Mouse (Mus musculus) ES-Bruce4 (cell line): ENCODE results near the gene Myoc. TPM values are rescaled to one million over a fixed set of nuclear protein-coding genes. Genes with fewer than 3 reads are reported as not detected.
"Not testable (repeated sequence)": the region's sequence is repeated elsewhere in the genome, so short reads cannot be mapped to it uniquely, and the experiment has no call there.

Experiments
- H3K27ac ChIP-seq: 2 replicates; pipeline ENCODE4 v1.5.1; 2012; ENCODE audit warnings: low read length, inconsistent platforms; ENCODE audit not compliant: insufficient read depth
- H3K27me3 ChIP-seq: 2 replicates; pipeline ENCODE4 v1.6.1; 2012; ENCODE audit warnings: mild to moderate bottlenecking, low read length, inconsistent platforms; ENCODE audit not compliant: control insufficient read depth, poor library complexity, insufficient read depth, severe bottlenecking
- H3K36me3 ChIP-seq: 2 replicates; pipeline ENCODE4 v1.6.1; 2012; ENCODE audit warnings: inconsistent platforms, mild to moderate bottlenecking, low read length, moderate library complexity; ENCODE audit not compliant: control insufficient read depth, poor library complexity, insufficient read depth, severe bottlenecking
- H3K4me1 ChIP-seq: one replicate; pipeline ENCODE4 v1.8.1; 2011; ENCODE audit warnings: low read length; ENCODE audit not compliant: control insufficient read depth, insufficient read depth
- H3K4me3 ChIP-seq: 2 replicates; pipeline ENCODE4 v1.5.1; 2011; ENCODE audit warnings: low read depth, mild to moderate bottlenecking, low read length
- H3K9ac ChIP-seq: 2 replicates; pipeline ENCODE4 v1.6.1; 2012; ENCODE audit warnings: low read depth, mild to moderate bottlenecking, inconsistent platforms; ENCODE audit not compliant: poor library complexity, severe bottlenecking
- H3K9me3 ChIP-seq: replicated peaks from 2 replicates; pipeline ENCODE4 v1.6.1; 2012; ENCODE audit warnings: mild to moderate bottlenecking, low read length, inconsistent platforms; ENCODE audit not compliant: control insufficient read depth, poor library complexity, insufficient read depth, severe bottlenecking
- CTCF ChIP-seq: IDR thresholded peaks from one replicate; pipeline ENCODE4 v1.8.1; 2011; ENCODE audit warnings: low read depth, low read length
- EP300 ChIP-seq: IDR thresholded peaks from 2 replicates; pipeline ENCODE4 v1.6.1; 2011; ENCODE audit warnings: low read depth, low read length; ENCODE audit not compliant: insufficient read depth
- POLR2A ChIP-seq: IDR thresholded peaks from one replicate; pipeline ENCODE4 v1.8.1; 2011; ENCODE audit warnings: low read length; ENCODE audit not compliant: insufficient read depth
- polyA plus RNA-seq: library from polyadenylated mRNA; stranded (reverse); fragments of >200 nt; gene quantifications from 2 replicates; pipeline ENCODE4 v1.2.4, GENCODE M21; 2011; ENCODE audit warnings: low read depth; ENCODE audit not compliant: missing spikeins, insufficient read depth, insufficient read length

The Myoc gene
- polyA plus RNA-seq, 1 experiment = not detected

DNA sequence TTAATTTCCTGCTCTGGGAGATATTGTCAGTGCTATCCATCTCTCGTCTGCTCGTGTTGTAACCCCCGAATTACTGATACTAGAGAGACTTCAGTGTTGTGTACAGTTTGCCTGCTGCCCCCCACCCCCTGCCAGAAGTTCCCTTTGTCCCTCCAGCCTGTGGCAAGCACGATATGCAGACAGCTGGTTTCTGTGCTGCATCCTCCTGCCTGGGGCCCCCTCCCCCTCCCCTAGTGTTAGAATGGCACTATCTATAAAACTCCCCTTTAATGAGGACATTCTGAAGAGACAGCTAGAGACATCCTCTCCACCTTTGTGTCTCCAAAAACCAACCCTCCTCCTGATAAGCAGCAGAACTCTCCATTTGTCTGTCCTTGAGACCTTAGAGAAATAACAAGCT lies 15.1 kb upstream of the Myoc start:
- no peak overlapping the region for H3K27ac ChIP-seq
- H3K4me3 ChIP-seq = no peak overlapping the region
- H3K4me1 ChIP-seq = no peaks in the 10 kb centered on the region
- TF ChIP-seq CTCF (no peak), EP300 (no peak), POLR2A (no peak)
- no peak overlapping the region for H3K9ac ChIP-seq
- H3K9me3 ChIP-seq = no peaks in the 10 kb centered on the region
- H3K27me3 ChIP-seq = no peaks in the 10 kb centered on the region
- no peaks in the 10 kb centered on the region for H3K36me3 ChIP-seq

DNA sequence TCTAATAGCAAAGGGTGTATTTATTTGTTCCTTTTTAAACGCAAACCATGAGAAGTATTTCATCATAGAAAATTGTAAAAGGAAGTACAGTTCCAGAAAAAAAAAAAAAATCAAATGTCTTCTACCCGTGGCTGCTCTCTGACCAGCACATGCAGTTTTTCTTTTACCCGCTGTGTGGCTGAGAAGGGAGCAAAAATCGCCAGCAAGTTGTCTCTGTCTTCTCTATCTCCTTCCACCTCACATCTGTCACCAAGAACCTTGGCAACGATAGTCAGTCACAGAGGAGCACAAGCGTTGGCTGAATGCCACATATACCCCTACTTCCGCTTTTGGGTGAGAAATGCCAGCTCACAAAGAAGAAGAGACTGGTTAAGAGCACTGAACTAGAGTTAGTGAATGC lies 13.7 kb upstream of the Myoc start:
- no peak overlapping the region for H3K27ac ChIP-seq
- H3K9me3 ChIP-seq = no peaks in the 10 kb centered on the region
- no peak for TF ChIP-seq EP300
- TF ChIP-seq POLR2A = no peak
- no peak for TF ChIP-seq CTCF
- no peak overlapping the region for H3K9ac ChIP-seq
- H3K27me3 ChIP-seq = no peaks in the 10 kb centered on the region
- H3K36me3 ChIP-seq = no peaks in the 10 kb centered on the region
- H3K4me3 ChIP-seq = no peak overlapping the region
- H3K4me1 ChIP-seq = no peaks in the 10 kb centered on the region

DNA sequence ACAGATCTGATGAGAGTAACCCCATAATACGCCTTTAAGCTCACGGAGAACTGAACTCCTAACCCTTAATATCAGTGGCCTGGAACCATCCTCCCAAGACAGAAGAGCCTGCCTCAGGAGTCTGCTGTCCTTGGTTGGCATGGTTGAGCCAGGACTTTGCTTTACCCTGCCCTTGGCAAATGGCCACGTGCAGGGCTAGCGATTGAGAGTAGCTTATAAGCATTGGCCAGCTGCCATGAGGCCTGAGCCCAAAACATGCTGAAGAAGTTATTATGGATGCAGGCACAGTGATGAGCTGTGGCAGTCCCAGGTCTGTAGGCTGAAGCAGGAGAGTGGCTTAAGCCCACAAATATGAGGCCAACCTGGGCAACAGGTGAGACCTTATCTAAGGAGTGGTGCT lies 11.1 kb upstream of the Myoc start:
- not testable (repeated sequence) for H3K9ac ChIP-seq, H3K36me3 ChIP-seq, H3K9me3 ChIP-seq, H3K27me3 ChIP-seq, H3K4me3 ChIP-seq, H3K27ac ChIP-seq, H3K4me1 ChIP-seq

DNA sequence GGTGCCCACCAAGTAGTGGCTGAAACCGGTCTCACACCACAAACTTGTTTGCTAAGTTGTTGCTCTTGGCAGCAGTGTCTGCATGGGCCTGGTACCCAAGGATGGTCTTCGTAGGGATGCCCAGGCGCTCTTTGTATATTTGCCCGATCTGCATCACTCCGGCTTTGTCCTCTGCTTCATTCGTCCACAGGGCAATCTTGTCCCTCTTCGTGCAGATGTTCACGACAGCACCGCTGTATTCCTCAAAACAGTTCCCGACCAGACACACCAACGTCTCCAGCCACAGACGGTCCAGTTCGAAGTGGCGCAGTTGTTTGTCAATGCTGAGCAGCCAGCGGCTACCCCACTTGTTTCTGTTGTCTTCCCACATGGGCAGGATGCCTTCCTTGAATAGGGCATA lies 10.6 kb upstream of the Myoc start:
- not testable (repeated sequence) for H3K36me3 ChIP-seq, H3K9ac ChIP-seq, H3K4me3 ChIP-seq, H3K27me3 ChIP-seq, H3K9me3 ChIP-seq, H3K4me1 ChIP-seq, H3K27ac ChIP-seq

DNA sequence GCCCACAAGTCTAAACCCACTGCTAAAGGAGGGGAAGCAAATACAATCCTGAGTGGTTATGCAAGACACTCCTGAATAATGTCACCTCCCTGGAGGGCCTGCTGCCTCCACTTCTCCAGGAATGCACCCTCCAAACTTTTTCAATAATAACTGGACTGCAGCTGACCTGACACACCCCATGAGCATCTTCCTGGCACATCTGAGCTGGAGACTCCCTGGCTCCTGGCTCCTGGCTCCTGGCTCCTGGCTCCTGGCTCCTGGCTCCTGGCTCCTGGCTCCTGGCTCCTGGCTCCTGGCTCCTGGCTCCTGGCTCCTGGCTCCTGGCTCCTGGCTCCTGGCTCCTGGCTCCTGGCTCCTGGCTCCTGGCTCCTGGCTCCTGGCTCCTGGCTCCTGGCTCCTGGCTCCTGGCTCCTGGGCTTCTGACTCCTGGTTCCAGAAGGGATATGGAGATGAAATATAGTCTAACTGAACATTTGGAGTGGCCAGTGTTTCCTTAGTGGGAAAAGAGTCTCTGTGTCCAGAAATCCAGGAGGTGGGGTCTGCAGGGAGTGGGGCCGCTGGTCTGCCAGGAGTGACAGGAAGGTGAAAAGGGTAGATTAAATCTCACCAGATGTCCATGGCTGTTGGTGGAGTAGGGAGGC lies 3.5 kb upstream of the Myoc start:
- H3K9ac ChIP-seq, H3K27ac ChIP-seq, H3K36me3 ChIP-seq, H3K4me1 ChIP-seq, H3K4me3 ChIP-seq, H3K27me3 ChIP-seq, H3K9me3 ChIP-seq: not testable (repeated sequence)

DNA sequence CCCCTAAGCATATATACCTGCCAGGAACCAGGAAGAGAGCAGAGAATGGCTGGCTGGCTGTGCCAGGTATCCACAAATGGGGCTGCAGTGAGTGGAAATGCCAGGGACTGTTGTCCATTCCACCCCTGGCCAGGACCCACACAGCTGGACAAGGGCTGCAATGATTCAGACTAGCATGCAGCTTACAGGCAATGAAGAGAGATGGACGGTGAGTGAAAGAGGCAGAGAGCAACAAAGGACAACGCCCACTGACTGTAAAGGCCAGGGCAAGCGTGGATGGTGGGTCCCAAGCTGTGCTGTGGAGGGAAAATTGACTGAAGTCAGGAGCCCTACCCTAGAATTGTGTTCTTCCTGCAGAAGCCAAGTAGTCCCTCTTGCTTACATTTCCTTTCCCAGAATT lies 2.4 kb upstream of the Myoc start:
- TF ChIP-seq EP300 (no peak), CTCF (no peak), POLR2A (no peak)
- H3K27ac ChIP-seq = no peak overlapping the region

DNA sequence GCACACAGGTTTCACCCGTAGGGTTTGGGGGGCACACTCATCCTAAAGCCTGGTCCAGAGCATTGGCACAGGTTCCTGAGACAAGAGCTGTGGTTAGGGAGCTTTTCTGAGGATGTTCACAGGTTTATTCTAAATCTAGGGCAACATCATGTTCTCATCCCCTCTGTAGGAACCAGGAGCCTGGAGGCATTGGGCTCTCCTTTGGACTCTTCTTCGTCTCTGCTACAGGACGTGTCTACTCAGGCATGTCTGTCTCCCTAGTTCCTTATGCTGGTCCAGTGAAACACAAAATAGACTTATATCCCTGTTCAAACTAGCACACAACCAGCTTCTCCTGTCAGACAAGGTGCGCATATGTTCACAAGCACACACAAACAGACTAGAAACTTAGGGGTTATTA lies 420 bp upstream of the Myoc start:
- TF ChIP-seq CTCF (no peak), EP300 (no peak), POLR2A (no peak)
- Histone ChIP-seq H3K27me3 (no peaks in the 10 kb centered on the region), H3K4me3 (no peak overlapping the region), H3K4me1 (no peaks in the 10 kb centered on the region), H3K27ac (no peak overlapping the region), H3K9ac (no peak overlapping the region), H3K36me3 (no peaks in the 10 kb centered on the region), H3K9me3 (no peaks in the 10 kb centered on the region)

More for the DNA sequence above, 2.4 kb upstream of the Myoc start:
- H3K27me3 ChIP-seq = no peaks in the 10 kb centered on the region
- no peak overlapping the region for H3K9ac ChIP-seq
- H3K4me3 ChIP-seq = no peak overlapping the region
- H3K9me3 ChIP-seq = no peaks in the 10 kb centered on the region
- no peaks in the 10 kb centered on the region for H3K36me3 ChIP-seq
- H3K4me1 ChIP-seq = no peaks in the 10 kb centered on the region
